In the genomic region with DNA sequence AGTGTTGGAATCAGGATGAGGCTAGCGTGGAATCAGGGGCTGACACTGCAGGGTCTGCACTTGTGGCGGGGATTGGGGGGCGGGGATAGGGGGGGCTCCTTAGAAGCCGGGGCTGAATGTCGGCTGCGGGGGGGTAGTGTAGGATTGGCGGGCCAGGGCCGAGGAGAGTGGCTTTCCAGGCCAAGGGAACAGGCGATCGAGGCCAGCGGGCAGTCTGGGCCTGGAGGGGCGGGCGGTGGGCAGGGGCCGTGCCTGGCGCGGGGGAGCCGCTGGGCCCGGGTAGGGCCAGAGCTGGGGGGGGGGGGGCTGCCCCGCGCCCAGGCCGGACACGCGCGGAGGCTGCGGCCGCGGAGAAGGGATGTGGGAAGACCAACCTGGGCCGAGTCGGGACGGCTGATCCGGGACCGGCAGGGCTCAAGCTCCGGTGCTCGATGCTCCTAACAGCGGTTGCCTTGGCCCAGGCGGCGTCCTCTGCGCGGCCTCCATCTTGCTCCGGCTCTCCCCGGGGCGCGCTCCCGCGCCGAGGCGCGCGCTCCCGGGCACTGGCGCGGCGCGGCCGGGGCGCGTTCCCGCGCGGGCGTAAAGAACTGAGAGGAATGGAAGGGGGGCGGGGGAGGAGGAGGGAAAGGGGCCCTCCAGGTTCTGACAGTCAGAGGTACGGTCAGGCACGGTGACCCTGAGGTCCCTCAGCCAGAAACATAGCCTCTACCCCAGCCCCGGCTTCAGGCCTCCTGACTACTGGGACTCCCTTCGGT, we compare ENCODE assay signal across 8 mouse cellular contexts. TPM values are rescaled to one million over a fixed set of nuclear protein-coding genes. Genes with fewer than 3 reads are reported as not detected.
DNase-seq lines count a peak whose midpoint lies in the region; ATAC-seq and TF ChIP-seq lines count a peak whose summit lies in the region.

Gene Lhfpl4 (minus strand): TSS at position 544 of the 755 bp plus-strand sequence.

- DNase-seq in lung, adult 2 months: no peak
- DNase-seq in lung, postnatal 25 days (ENCODE audit: low spot score): no peak
- DNase-seq in cerebellum, adult 18-20 months: peak; percentile 50 to 90
- peak; percentile 50 to 73 for DNase-seq in left cerebral cortex, adult 18-20 months (ENCODE audit: low spot score in 2 of 2)
- DNase-seq in midbrain, postnatal 0 days (ENCODE audit: low spot score): peak; percentile 75
- no peak for DNase-seq in adipocyte (ENCODE audit: low spot score)
- no peak for DNase-seq in testis, postnatal 10 days (ENCODE audit: low spot score)

- H3K27me3 ChIP-seq in forebrain, embryonic 16.5 days (replicated peaks; ENCODE audit: control insufficient read depth, insufficient read depth, low read length): no peaks in the 10 kb centered on the region
- no peaks in the 10 kb centered on the region for H3K27me3 ChIP-seq in midbrain, postnatal 0 days (ENCODE audit: insufficient read depth, low read length)

- ATAC-seq in forebrain, embryonic 16.5 days: peak; percentile 86
- ATAC-seq in midbrain, postnatal 0 days (ENCODE audit: low FRiP score): peak; percentile 84

- H3K9ac ChIP-seq in forebrain, embryonic 16.5 days (replicated peaks; ENCODE audit: low read depth, low read length): peak within 1 kb of the TSS; percentile 95
- H3K9ac ChIP-seq in midbrain, postnatal 0 days (replicated peaks; ENCODE audit: low read length, poor library complexity, severe bottlenecking): peak within 1 kb of the TSS; percentile 93

- no peaks in the 10 kb centered on the region for H3K4me1 ChIP-seq in lung, adult 2 months (ENCODE audit: control insufficient read depth, insufficient read depth, low read length)
- peaks cover 30% of the 10 kb centered on the region for H3K4me1 ChIP-seq in forebrain, embryonic 16.5 days (replicated peaks; ENCODE audit: control insufficient read depth, insufficient read depth, low read length)
- peaks cover 18% of the 10 kb centered on the region for H3K4me1 ChIP-seq in midbrain, postnatal 0 days (ENCODE audit: insufficient read depth, low read length)

- peak within 1 kb of the TSS; percentile 25 for H3K4me3 ChIP-seq in lung, adult 2 months (replicated peaks; ENCODE audit: extremely low read depth, low read depth, low read length)
- H3K4me3 ChIP-seq in forebrain, embryonic 16.5 days (replicated peaks; ENCODE audit: low read length): peak within 1 kb of the TSS; percentile 87
- H3K4me3 ChIP-seq in midbrain, postnatal 0 days (ENCODE audit: low read depth, low read length): peak within 1 kb of the TSS; percentile 83

- no peaks in the 10 kb centered on the region for H3K9me3 ChIP-seq in forebrain, embryonic 16.5 days (ENCODE audit: control insufficient read depth, low read length)
- no peaks in the 10 kb centered on the region for H3K9me3 ChIP-seq in midbrain, postnatal 0 days (ENCODE audit: low read length)

- H3K27ac ChIP-seq in forebrain, embryonic 16.5 days (ENCODE audit: low read length): peak within 1 kb of the TSS; percentile 53
- H3K27ac ChIP-seq in midbrain, postnatal 0 days (ENCODE audit: low read depth, low read length): peak within 1 kb of the TSS; percentile 81

- H3K4me2 ChIP-seq in forebrain, embryonic 16.5 days (ENCODE audit: low read length): peak within 1 kb of the TSS; percentile 93
- H3K4me2 ChIP-seq in midbrain, postnatal 0 days (ENCODE audit: low read depth, low read length, poor library complexity, severe bottlenecking): peak within 1 kb of the TSS; percentile 75

- 2% methylated on average over 62 of the region's 66 CpGs for WGBS in lung, adult 2 months
- WGBS in forebrain, embryonic 16.5 days: under 1% methylated on average over 46 of the region's 66 CpGs
- under 1% methylated on average over 36 of the region's 66 CpGs for WGBS in midbrain, postnatal 0 days

- no peak for TF ChIP-seq POLR2A in lung, adult 2 months (IDR thresholded peaks at IDR 0.05; ENCODE audit: borderline replicate concordance, extremely low read depth, low read depth, low read length)

- no peak for TF ChIP-seq CTCF in lung, adult 2 months (IDR thresholded peaks at IDR 0.05; ENCODE audit: insufficient read depth, low read length)
- TF ChIP-seq CTCF in midbrain, postnatal 0 days (IDR thresholded peaks at IDR 0.05): no peak

- H3K36me3 ChIP-seq in forebrain, embryonic 16.5 days (ENCODE audit: control insufficient read depth, insufficient read depth): no peaks in the 10 kb centered on the region
- no peaks in the 10 kb centered on the region for H3K36me3 ChIP-seq in midbrain, postnatal 0 days (ENCODE audit: insufficient read depth, low read length)

RNA-seq across cellular contexts. Expression of gene Lhfpl4, which starts in this region (rescaled TPM):
- 0.92 and 0.93 TPM in 2 replicates for polyA plus RNA-seq in lung, adult 2 months (2012; rRNA removed)
- polyA plus RNA-seq in forebrain, embryonic 16.5 days (2015; fragmentation: Nextera tagmentation; extraction: Ambion mirVana): 40.1 and 49.4 TPM in 2 replicates
- total RNA-seq in left cerebral cortex, adult 18-20 months (2021): 10 to 100 TPM; 70.8 to 71.8 TPM
- 81.3 and 92.6 TPM in 2 replicates for total RNA-seq in midbrain, postnatal 0 days (2014; rRNA removed)
- 56.6 and 66.1 TPM in 2 replicates for polyA plus RNA-seq in midbrain, postnatal 0 days (2015; fragmentation: Nextera tagmentation; extraction: Ambion mirVana)

Comparison
In these comparisons a context has a peak if more than half of its experiments do, and no peak if none do; other contexts are left out.
1. RNA of gene Lhfpl4 (polyA plus RNA-seq): 56.6 to 66.1 TPM in midbrain, postnatal 0 days and 40.1 to 49.4 TPM in forebrain, embryonic 16.5 days; 0.92 to 0.93 TPM in lung, adult 2 months; every median in the first group is over 10 times any median in the second.
2. DNase-seq: peak in cerebellum, adult 18-20 months (2 of 2), left cerebral cortex, adult 18-20 months (2 of 2) and midbrain, postnatal 0 days (single experiment); none in lung, adult 2 months (single experiment), lung, postnatal 25 days (single experiment), adipocyte (single experiment) and testis, postnatal 10 days (single experiment).
3. H3K4me3 ChIP-seq: peak in every context shown above with its lines; median percentile 87 in forebrain, embryonic 16.5 days; 83 in midbrain, postnatal 0 days; 25 in lung, adult 2 months.